Mouse (Mus musculus) liver, postnatal 0 days (tissue): ENCODE measurements around the gene Slc25a19. TPM values are rescaled to one million over a fixed set of nuclear protein-coding genes. Genes with fewer than 3 reads are reported as not detected.

Source experiments
- ATAC-seq: fragments of 200-750 bp; cut with Nextera tagmentation; 2 replicates; pipeline ENCODE4 v1.8.0; 2017; ENCODE audit warnings: mild to moderate bottlenecking, moderate library complexity
- DNase-seq: peaks from one replicate; pipeline ENCODE4 v3.0.0-alpha.2; 2016
- H3K27ac ChIP-seq: fragments of 300-500 bp; sonication (generic); 2 replicates; pipeline ENCODE4 v1.5.1; 2014; ENCODE audit warnings: antibody characterized with exemption, moderate library complexity, mild to moderate bottlenecking, low read depth
- H3K27me3 ChIP-seq: fragments of 300-500 bp; sonication (generic); 2 replicates; pipeline ENCODE4 v1.6.1; 2014; ENCODE audit warnings: low read length, control low read depth, mixed read lengths; ENCODE audit not compliant: insufficient read depth
- H3K36me3 ChIP-seq: fragments of 300-500 bp; sonication (generic); replicated peaks from 2 replicates; pipeline ENCODE4 v1.6.1; 2014; ENCODE audit warnings: mild to moderate bottlenecking, control low read depth, low read length, moderate library complexity, mixed read lengths; ENCODE audit not compliant: insufficient read depth
- H3K4me1 ChIP-seq: fragments of 300-500 bp; sonication (generic); 2 replicates; pipeline ENCODE4 v1.6.1; 2014; ENCODE audit warnings: antibody characterized with exemption, mild to moderate bottlenecking, control low read depth; ENCODE audit not compliant: insufficient read depth
- H3K4me2 ChIP-seq: fragments of 300-500 bp; sonication (generic); 2 replicates; pipeline ENCODE4 v1.6.1; 2014; ENCODE audit warnings: low read depth, mild to moderate bottlenecking, low read length, moderate library complexity, mixed read lengths
- H3K4me3 ChIP-seq: fragments of 300-500 bp; sonication (generic); 2 replicates; pipeline ENCODE4 v1.5.1; 2014; ENCODE audit warnings: low read depth, low read length
- H3K9ac ChIP-seq: fragments of 300-500 bp; sonication (generic); replicated peaks from 2 replicates; pipeline ENCODE4 v1.6.1; 2014; ENCODE audit warnings: mild to moderate bottlenecking, moderate library complexity
- H3K9me3 ChIP-seq: fragments of 300-500 bp; sonication (generic); 2 replicates; pipeline ENCODE4 v1.6.1; 2016; ENCODE audit warnings: mild to moderate bottlenecking, control low read depth, low read length, mixed read lengths
- CTCF ChIP-seq: sonication (generic); IDR thresholded peaks from 2 replicates; pipeline ENCODE4 v1.5.1; 2016; ENCODE audit warnings: antibody characterized with exemption, low read depth
- EP300 ChIP-seq: IDR thresholded peaks from 2 replicates; pipeline ENCODE4 v1.6.1; 2016; ENCODE audit warnings: antibody characterized with exemption, low read depth, mild to moderate bottlenecking
- WGBS: fragments of 180-500 bp; shearing (Covaris S2); extraction: QIAGEN DNeasy Blood & Tissue Kit; methylation state at CpG from one replicate; pipeline ENCODE4 v1.1.7; 2014; ENCODE audit not compliant: insufficient replicate concordance; 5-methylcytosine and 5-hydroxymethylcytosine counted together
- polyA plus RNA-seq: library from polyadenylated mRNA; unstranded; fragments of >200 nt; fragmentation: Nextera tagmentation; extraction: Ambion mirVana; gene quantifications from 2 replicates; pipeline ENCODE4 v1.2.1, GENCODE M21; 2015

Gene Slc25a19
- polyA plus RNA-seq, 1 experiment from 2014 or later, result 6.9 TPM

GRCm38 (mm10) chr11:115626824-115627616 lies 1.1 kb downstream of the Slc25a19 start:
- H3K9me3 ChIP-seq, result no peaks in the 10 kb centered on the region
- peaks cover 13% of the 10 kb centered on the region for H3K4me1 ChIP-seq
- H3K4me2 ChIP-seq, result peak overlapping the region; percentile 95
- H3K4me3 ChIP-seq, result peak overlapping the region; percentile 84
- DNase-seq (no peak), ATAC-seq (no peak)
- 48% methylated on average over 11 of the region's 11 CpGs for WGBS
- H3K27ac ChIP-seq, result peak overlapping the region; percentile 73; the same call in 1 of the 2 replicates
- peak overlapping the region; percentile 79 for H3K9ac ChIP-seq
- H3K27me3 ChIP-seq, result no peaks in the 10 kb centered on the region
- peaks cover 16% of the 10 kb centered on the region for H3K36me3 ChIP-seq
- TF ChIP-seq EP300 (no peak), CTCF (no peak)

DNA sequence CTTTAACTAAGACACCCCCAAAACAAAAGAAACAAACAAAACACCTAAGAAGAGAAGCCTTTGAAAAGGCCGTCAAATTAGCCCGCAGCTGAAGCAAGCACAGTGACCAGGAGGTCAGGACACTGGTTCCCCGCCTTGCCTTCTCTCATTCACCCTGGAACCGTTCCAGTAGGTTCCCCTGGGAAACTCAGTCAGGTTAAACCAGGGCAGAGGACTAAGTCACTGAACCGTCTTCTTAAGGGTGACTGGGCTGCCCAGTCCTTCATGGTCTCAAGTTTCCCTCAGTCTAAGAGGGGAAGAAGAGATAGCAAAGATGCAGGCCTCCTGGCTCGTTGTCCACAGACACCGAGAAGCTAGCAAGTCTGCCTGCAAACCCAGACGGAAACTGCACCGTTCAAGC lies 2.2 kb downstream of the Slc25a19 start:
- H3K27ac ChIP-seq, result no peak overlapping the region
- 77% methylated on average over 9 of the region's 9 CpGs for WGBS
- H3K4me3 ChIP-seq, result no peak overlapping the region
- DNase-seq, result no peak
- peaks cover 10% of the 10 kb centered on the region for H3K4me1 ChIP-seq
- H3K9ac ChIP-seq, result no peak overlapping the region
- H3K9me3 ChIP-seq, result no peaks in the 10 kb centered on the region
- no peaks in the 10 kb centered on the region for H3K27me3 ChIP-seq
- no peak overlapping the region for H3K4me2 ChIP-seq
- H3K36me3 ChIP-seq, result peaks cover 22% of the 10 kb centered on the region
- no peak for ATAC-seq
- no peak for TF ChIP-seq CTCF
- no peak for TF ChIP-seq EP300

DNA sequence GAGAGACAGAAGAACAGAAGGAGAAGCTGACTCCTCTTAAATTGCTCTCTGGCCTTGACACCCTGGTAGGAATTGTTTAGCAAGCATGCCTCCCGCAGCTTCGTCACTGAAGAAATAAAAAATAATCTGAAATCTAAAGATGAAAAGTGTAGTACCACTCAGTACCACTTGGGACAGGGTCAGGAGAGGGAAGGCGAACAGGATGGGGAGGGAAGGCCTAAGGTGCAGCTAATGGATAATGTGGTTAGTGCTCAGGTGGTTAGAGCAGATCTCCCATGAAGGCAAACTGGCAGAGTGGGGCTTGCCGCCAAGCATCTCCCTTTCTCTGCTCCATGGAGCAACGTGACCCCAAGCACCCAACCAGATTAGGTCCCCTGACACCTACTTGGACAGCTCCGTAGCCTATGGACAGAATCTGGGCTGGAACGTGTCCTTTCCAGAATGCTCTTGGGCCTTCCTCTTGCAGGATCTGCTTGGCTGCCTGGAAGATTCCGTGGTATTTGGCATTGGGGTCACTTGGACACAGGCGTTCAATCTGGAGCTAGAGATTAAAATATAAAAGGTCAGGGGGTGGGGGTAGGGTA lies 4.5 kb downstream of the Slc25a19 start:
- H3K9me3 ChIP-seq, result no peaks in the 10 kb centered on the region
- no peaks in the 10 kb centered on the region for H3K27me3 ChIP-seq
- TF ChIP-seq CTCF (peak; percentile 58), EP300 (no peak)
- DNase-seq (no peak), ATAC-seq (no peak)
- no peak overlapping the region for H3K4me2 ChIP-seq
- 78% methylated on average over 9 of the region's 9 CpGs for WGBS
- H3K36me3 ChIP-seq, result peaks cover 31% of the 10 kb centered on the region
- no peak overlapping the region for H3K27ac ChIP-seq
- H3K9ac ChIP-seq, result no peak overlapping the region
- H3K4me3 ChIP-seq, result no peak overlapping the region
- H3K4me1 ChIP-seq, result peaks cover 10% of the 10 kb centered on the region

DNA sequence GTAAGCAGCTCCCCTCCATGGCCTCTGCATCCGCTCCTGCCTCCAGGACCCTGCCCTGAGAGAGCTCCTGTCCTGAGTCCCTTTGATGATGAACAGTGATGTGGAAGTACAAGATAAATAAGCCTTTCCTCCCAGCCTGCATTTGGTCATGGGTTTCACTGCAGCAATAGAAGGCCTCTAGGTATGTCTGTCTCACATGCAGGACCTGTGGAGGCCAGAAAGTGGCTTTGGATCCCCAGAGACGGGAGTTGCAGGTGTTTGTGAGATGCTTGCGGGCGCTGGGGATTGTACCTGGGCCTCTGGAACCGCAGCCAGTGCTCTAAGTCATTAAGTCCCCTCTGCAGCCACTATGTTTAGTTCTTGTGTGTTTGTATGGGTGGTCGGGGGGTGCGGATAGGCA lies 8.1 kb downstream of the Slc25a19 start:
- Histone ChIP-seq H3K9ac (no peak overlapping the region), H3K4me2 (no peak overlapping the region), H3K36me3 (peaks cover 38% of the 10 kb centered on the region), H3K27ac (no peak overlapping the region), H3K9me3 (no peaks in the 10 kb centered on the region), H3K27me3 (no peaks in the 10 kb centered on the region), H3K4me3 (no peak overlapping the region), H3K4me1 (no peaks in the 10 kb centered on the region; the same call in 1 of the 2 replicates)
- TF ChIP-seq EP300, result no peak
- TF ChIP-seq CTCF, result no peak
- ATAC-seq (no peak), DNase-seq (no peak)
- WGBS, result 79% methylated on average over 7 of the region's 7 CpGs

DNA sequence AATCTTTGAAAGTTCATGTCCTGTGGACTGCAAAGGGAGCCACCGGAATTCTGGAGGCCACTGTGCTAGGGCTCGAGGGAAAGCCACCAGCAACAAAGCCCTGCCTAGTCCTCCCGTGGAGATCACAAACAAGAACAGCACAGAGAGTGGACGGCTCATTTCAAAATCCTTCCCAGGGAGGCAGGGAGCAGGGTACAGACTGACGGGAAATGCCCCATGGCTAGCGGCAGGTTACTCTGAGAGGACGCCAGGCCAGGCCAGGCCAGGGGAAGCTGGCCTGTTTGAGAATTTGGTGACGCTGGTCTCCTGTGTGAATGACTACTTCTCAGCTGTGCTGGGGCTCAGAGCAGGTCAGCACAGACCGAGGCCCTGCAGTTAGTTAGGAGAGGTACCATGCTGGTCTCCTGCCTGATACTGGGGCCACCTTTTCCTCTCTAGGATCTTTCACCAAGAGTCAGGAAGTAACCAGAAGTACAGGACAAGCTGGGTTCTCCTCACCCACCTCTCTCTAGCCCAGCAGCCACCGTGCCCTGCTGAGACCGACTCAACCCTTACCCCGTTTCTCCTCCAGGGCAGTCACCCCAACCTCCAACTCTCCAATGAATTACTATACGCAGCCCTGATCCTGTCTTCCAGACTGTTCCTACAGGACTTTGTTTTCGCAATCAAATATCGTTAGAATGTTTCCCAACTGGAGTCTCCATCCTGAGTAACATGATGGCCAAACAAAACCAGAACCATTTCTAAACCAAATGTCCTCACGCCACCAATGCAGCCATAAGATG lies 9.2 kb downstream of the Slc25a19 start:
- TF ChIP-seq EP300, result no peak
- TF ChIP-seq CTCF, result no peak
- ATAC-seq, result no peak
- Histone ChIP-seq H3K9ac (no peak overlapping the region), H3K4me3 (no peak overlapping the region), H3K27me3 (no peaks in the 10 kb centered on the region), H3K4me2 (no peak overlapping the region), H3K36me3 (peaks cover 38% of the 10 kb centered on the region), H3K27ac (no peak overlapping the region), H3K4me1 (no peaks in the 10 kb centered on the region; the same call in 1 of the 2 replicates), H3K9me3 (no peaks in the 10 kb centered on the region)
- peak; percentile 13 for DNase-seq
- 77% methylated on average over 16 of the region's 16 CpGs for WGBS

DNA sequence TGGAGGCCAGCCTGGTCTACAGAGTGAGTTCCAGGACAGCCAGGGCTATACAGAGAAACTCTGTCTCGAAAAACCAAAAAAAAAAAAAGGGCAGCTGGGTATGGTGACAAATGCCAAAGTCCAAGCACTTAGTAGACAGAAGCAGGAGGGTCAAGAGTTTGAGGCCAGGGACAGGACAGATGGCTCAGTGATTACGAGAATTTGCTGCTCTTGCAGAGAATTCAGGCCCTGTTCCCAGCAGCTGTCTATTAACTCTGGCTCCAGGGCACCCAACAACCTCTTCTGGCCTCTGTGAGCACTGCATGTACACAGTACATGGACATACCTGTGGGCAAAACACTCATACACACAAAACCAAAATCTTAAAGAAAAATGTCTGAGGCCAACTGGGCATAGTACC lies 10.1 kb downstream of the Slc25a19 start:
- Histone ChIP-seq H3K36me3 (peaks cover 30% of the 10 kb centered on the region), H3K27me3 (no peaks in the 10 kb centered on the region), H3K4me1 (peaks cover 9% of the 10 kb centered on the region), H3K4me3 (no peak overlapping the region), H3K4me2 (no peak overlapping the region), H3K9me3 (no peaks in the 10 kb centered on the region), H3K9ac (no peak overlapping the region), H3K27ac (no peak overlapping the region)
- TF ChIP-seq CTCF (no peak), EP300 (no peak)
- ATAC-seq (no peak), DNase-seq (no peak)
- WGBS, result 73% methylated on average over 2 of the region's 2 CpGs
